Mouse (Mus musculus): ENCODE measurements around the gene Adamts14. TPM values are rescaled to one million over a fixed set of nuclear protein-coding genes. Genes with fewer than 3 reads are reported as not detected.

Gene Adamts14
- total and polyA plus RNA-seq, 3 experiments, result 0.91 to 1.6 (median 1.3) TPM

DNA sequence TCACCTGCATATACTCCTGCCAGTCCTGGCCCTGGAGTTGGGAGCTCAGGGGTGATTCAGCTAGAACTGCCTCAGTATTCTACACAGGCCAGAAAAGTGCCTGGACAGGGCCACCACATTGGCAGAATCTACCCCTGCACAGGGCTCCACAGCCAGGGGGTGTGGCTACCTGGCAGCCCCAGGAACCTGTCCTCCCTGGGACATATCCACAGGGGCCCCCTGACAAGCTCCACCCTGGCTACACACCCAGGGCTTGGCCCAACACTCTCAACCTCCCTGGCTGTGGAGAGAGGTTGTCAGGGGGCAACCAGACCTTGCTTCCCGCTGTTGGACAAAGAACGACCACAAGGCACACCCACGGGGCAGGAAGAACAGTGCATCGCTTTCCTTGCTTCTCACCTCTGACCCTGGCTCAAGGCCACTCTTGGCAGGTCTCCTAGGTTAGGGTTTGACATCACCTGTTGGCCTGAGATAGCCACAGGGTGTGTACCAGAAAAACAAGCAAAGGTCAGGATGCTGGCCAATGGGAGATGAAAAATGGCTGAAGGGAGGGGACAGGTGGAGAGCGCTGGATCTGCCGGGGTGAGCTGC is 37.5 kb downstream of the Adamts14 start:
- Histone ChIP-seq H3K4me1 (ENCODE audit: control insufficient read depth, insufficient read depth, low read length) (no peaks in the 10 kb centered on the region), H3K9ac (ENCODE audit: low read depth, low read length) (no peak overlapping the region), H3K27ac (no peak overlapping the region), H3K27me3 (ENCODE audit: control insufficient read depth, insufficient read depth, low read length) (no peaks in the 10 kb centered on the region), H3K79me2 (replicated peaks; ENCODE audit: control insufficient read depth, insufficient read depth, low read length) (no peaks in the 10 kb centered on the region), H3K4me3 (no peak overlapping the region), H3K36me3 (ENCODE audit: control insufficient read depth, insufficient read depth, low read length) (no peaks in the 10 kb centered on the region)
- 75% methylated on average over 6 of the region's 6 CpGs for WGBS
- intact Hi-C loops (cut with DNase I), result no loop called here
- no peak for DNase-seq
- TF ChIP-seq EP300 (IDR thresholded peaks at IDR 0.05; ENCODE audit: insufficient read depth, low read depth, low read length) (no peak), CTCF (IDR thresholded peaks at IDR 0.05) (no peak), POLR2A (IDR thresholded peaks at IDR 0.05; ENCODE audit: insufficient read depth, low read depth, low read length) (no peak)

DNA sequence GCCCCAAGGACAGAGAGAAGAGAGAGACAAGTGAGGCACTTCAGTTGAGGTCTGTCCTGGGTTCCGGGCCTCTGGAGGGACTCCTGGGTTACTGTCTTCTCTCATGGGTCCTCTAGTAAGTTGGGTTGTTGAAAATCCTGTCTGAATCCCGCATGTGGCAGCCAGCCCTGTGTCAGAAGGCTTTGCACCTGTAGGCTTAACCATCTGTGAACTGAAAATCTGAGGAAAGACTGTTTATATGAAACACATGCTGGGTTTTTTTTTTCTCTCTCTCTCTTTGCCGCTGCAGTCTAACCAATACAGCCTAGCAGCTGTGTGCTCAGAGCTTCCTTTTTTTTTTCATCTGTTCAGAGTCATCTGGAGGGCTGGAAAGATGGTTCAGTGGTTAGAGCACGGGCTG is 38.9 kb downstream of the Adamts14 start:
- H3K9ac ChIP-seq (ENCODE audit: low read depth, low read length), result no peak overlapping the region
- no peaks in the 10 kb centered on the region for H3K79me2 ChIP-seq (replicated peaks; ENCODE audit: control insufficient read depth, insufficient read depth, low read length)
- DNase-seq, result no peak
- intact Hi-C loops (cut with DNase I), result no loop called here
- H3K36me3 ChIP-seq (ENCODE audit: control insufficient read depth, insufficient read depth, low read length), result no peaks in the 10 kb centered on the region
- TF ChIP-seq CTCF (IDR thresholded peaks at IDR 0.05) (no peak), POLR2A (IDR thresholded peaks at IDR 0.05; ENCODE audit: insufficient read depth, low read depth, low read length) (no peak), EP300 (IDR thresholded peaks at IDR 0.05; ENCODE audit: insufficient read depth, low read depth, low read length) (no peak)
- H3K4me1 ChIP-seq (ENCODE audit: control insufficient read depth, insufficient read depth, low read length), result no peaks in the 10 kb centered on the region
- H3K27ac ChIP-seq, result no peak overlapping the region
- WGBS, result 81% methylated on average over 4 of the region's 4 CpGs
- no peak overlapping the region for H3K4me3 ChIP-seq
- no peaks in the 10 kb centered on the region for H3K27me3 ChIP-seq (ENCODE audit: control insufficient read depth, insufficient read depth, low read length)

DNA sequence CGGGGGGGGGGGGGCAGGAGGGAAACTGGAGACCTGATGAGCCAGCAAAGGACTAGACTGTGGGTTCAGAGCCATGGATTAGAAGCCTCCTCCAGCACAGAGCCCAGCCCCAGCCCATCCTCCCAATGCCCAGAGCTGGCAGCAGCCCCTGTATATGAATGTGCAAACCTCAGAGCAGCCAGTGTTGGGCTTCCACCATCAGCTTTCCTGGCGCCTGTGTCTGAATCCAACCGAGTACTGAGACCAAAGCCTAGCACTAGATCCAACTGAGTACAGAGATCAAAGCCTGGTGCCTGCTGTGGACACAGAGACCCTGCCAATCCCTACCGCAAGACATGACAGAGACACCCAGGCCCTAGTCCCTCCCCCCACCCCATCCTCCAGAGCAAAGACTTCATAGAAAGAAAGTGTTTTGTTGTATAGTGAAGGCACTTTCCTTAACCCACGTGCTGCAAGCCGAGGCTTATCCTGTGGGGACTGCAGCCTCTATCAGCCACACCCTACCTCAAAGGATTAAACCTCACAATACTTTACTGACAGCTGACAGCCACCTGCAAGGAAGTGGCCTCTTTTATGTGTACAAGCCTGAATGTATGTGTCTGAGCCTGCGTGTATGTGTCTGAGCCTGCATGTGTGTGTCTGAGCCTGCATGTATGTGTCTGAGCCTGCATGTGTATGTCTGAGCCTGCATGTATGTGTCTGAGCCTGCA is 40.2 kb downstream of the Adamts14 start:
- H3K36me3 ChIP-seq (ENCODE audit: control insufficient read depth, insufficient read depth, low read length), result no peaks in the 10 kb centered on the region
- no peak for DNase-seq
- TF ChIP-seq EP300 (IDR thresholded peaks at IDR 0.05; ENCODE audit: insufficient read depth, low read depth, low read length), result no peak
- TF ChIP-seq POLR2A (IDR thresholded peaks at IDR 0.05; ENCODE audit: insufficient read depth, low read depth, low read length), result no peak
- no peak for TF ChIP-seq CTCF (IDR thresholded peaks at IDR 0.05)
- H3K4me3 ChIP-seq, result no peak overlapping the region
- no peaks in the 10 kb centered on the region for H3K4me1 ChIP-seq (ENCODE audit: control insufficient read depth, insufficient read depth, low read length)
- H3K27ac ChIP-seq, result no peak overlapping the region
- H3K27me3 ChIP-seq (ENCODE audit: control insufficient read depth, insufficient read depth, low read length), result no peaks in the 10 kb centered on the region
- WGBS, result 69% methylated on average over 7 of the region's 7 CpGs
- intact Hi-C loops (cut with DNase I), result no loop called here
- no peak overlapping the region for H3K9ac ChIP-seq (ENCODE audit: low read depth, low read length)
- H3K79me2 ChIP-seq (replicated peaks; ENCODE audit: control insufficient read depth, insufficient read depth, low read length), result no peaks in the 10 kb centered on the region

DNA sequence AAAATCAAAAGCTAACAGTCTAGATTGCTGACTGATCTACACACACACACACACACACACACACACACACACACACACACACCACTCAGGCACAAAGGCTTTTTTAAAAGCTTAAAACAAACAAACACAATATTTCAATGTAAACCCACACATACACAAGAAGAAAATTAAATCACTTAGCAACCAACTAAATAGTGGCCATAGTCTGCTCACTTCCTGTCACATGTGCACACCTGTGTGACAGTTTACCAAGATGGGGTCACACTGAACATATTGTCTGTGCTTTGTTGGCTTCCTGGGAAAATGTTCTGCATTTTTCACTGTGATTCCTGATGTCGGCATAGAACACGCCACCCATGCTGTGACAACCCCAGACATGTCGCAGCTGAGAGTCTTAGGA is 41.5 kb downstream of the Adamts14 start:
- intact Hi-C loops (cut with DNase I), result no loop called here
- WGBS, result 89% methylated on average over 3 of the region's 3 CpGs
- no peak for TF ChIP-seq EP300 (IDR thresholded peaks at IDR 0.05; ENCODE audit: insufficient read depth, low read depth, low read length)
- no peak for TF ChIP-seq CTCF (IDR thresholded peaks at IDR 0.05)
- TF ChIP-seq POLR2A (IDR thresholded peaks at IDR 0.05; ENCODE audit: insufficient read depth, low read depth, low read length), result no peak

DNA sequence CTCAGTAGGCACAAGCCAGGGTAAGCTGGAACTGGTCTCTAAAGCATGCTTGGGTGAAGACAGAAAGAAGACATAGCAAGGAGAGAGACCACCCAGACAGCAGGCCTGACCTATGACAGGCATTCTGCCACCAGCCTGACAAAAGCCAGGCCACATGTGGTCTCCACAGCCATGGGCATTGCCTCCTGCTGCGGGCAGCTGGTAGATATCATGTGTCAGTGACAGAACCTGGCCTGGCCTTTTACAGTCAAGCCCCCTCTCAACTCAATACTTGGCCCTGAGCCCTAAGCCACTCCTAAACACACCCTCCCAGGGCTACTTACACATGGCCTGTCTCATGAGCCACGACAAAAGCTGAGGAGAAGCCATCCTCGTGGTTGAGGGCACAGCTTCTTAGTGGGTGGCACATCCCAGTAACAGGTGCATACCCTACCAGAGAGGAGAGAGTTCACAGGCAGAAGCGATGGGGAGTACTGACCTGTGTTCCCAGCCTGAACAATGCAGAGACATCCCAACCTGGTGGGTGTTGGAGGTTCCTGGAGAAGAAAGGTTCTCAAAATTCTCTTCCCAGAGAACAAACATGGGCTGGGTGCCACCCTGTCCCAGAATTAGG is 46.3 kb downstream of the Adamts14 start:
- 31% methylated on average over 4 of the region's 4 CpGs for WGBS
- intact Hi-C loops (cut with DNase I), result no loop called here
- no peak for DNase-seq
- Histone ChIP-seq H3K27me3 (ENCODE audit: control insufficient read depth, insufficient read depth, low read length) (no peaks in the 10 kb centered on the region), H3K79me2 (replicated peaks; ENCODE audit: control insufficient read depth, insufficient read depth, low read length) (no peaks in the 10 kb centered on the region), H3K4me3 (no peak overlapping the region), H3K36me3 (ENCODE audit: control insufficient read depth, insufficient read depth, low read length) (no peaks in the 10 kb centered on the region), H3K4me1 (ENCODE audit: control insufficient read depth, insufficient read depth, low read length) (no peaks in the 10 kb centered on the region), H3K9ac (ENCODE audit: low read depth, low read length) (no peak overlapping the region), H3K27ac (no peak overlapping the region)
- TF ChIP-seq POLR2A (IDR thresholded peaks at IDR 0.05; ENCODE audit: insufficient read depth, low read depth, low read length), result no peak
- no peak for TF ChIP-seq CTCF (IDR thresholded peaks at IDR 0.05)
- no peak for TF ChIP-seq EP300 (IDR thresholded peaks at IDR 0.05; ENCODE audit: insufficient read depth, low read depth, low read length)

More for the DNA sequence above, 41.5 kb downstream of the Adamts14 start:
- Histone ChIP-seq H3K79me2 (replicated peaks; ENCODE audit: control insufficient read depth, insufficient read depth, low read length) (no peaks in the 10 kb centered on the region), H3K4me3 (no peak overlapping the region), H3K36me3 (ENCODE audit: control insufficient read depth, insufficient read depth, low read length) (no peaks in the 10 kb centered on the region), H3K27me3 (ENCODE audit: control insufficient read depth, insufficient read depth, low read length) (no peaks in the 10 kb centered on the region), H3K9ac (ENCODE audit: low read depth, low read length) (no peak overlapping the region), H3K27ac (no peak overlapping the region), H3K4me1 (ENCODE audit: control insufficient read depth, insufficient read depth, low read length) (no peaks in the 10 kb centered on the region)
- no peak for DNase-seq

DNA sequence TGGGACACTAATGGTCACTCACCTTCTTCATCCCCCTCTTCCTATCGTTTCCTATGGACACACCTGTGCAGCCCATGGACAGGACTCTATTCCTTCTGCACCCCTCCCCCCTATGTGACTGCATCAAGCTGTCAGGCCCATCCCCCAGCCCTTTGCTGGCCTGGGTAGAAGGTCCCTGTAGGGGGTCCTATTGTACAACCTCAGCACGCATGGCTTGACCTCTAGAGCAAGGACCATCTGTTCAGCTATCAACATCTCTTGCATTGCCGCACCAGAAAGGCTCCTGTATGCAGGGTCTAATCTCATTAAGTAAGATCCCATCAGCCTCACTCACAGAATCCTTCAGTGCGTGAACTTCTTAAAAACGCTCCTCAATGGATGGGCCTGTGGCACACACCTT is 47.5 kb downstream of the Adamts14 start:
- DNase-seq, result no peak
- Histone ChIP-seq H3K27ac (no peak overlapping the region), H3K79me2 (replicated peaks; ENCODE audit: control insufficient read depth, insufficient read depth, low read length) (no peaks in the 10 kb centered on the region), H3K27me3 (ENCODE audit: control insufficient read depth, insufficient read depth, low read length) (no peaks in the 10 kb centered on the region), H3K9ac (ENCODE audit: low read depth, low read length) (no peak overlapping the region), H3K4me3 (no peak overlapping the region), H3K36me3 (ENCODE audit: control insufficient read depth, insufficient read depth, low read length) (no peaks in the 10 kb centered on the region), H3K4me1 (ENCODE audit: control insufficient read depth, insufficient read depth, low read length) (no peaks in the 10 kb centered on the region)
- WGBS, result 88% methylated on average over 5 of the region's 5 CpGs
- intact Hi-C loops (cut with DNase I), result no loop called here
- TF ChIP-seq CTCF (IDR thresholded peaks at IDR 0.05) (no peak), EP300 (IDR thresholded peaks at IDR 0.05; ENCODE audit: insufficient read depth, low read depth, low read length) (no peak), POLR2A (IDR thresholded peaks at IDR 0.05; ENCODE audit: insufficient read depth, low read depth, low read length) (no peak)
